Mouse (Mus musculus): Measurements from ENCODE around the gene Cabp7.

GRCm38 (mm10) chr11:4772925-4773324 lies 26.3 kb upstream of the Cabp7 start:
- TF ChIP-seq POLR2A (IDR thresholded peaks at IDR 0.05; ENCODE audit: extremely low read depth, insufficient read depth, low read length) = no peak
- TF ChIP-seq CTCF (IDR thresholded peaks at IDR 0.05; ENCODE audit: low read depth, low read length) = peak; percentile 73

Data from liver, adult 2 months (tissue).